Mouse (Mus musculus) small intestine, adult 2 months (tissue): ENCODE results near the gene Smurf2.

Experiments
- CTCF ChIP-seq: fragments of 200-500 bp; IDR thresholded peaks from 2 replicates; pipeline ENCODE4 v1.5.1; 2012; ENCODE audit warnings: low read depth, mild to moderate bottlenecking, control low read depth, inconsistent platforms, low read length, moderate library complexity, mixed read lengths; ENCODE audit not compliant: insufficient replicate concordance, insufficient read length; ENCODE audit errors: extremely low read depth
- POLR2A ChIP-seq: fragments of 200-500 bp; IDR thresholded peaks from 2 replicates; pipeline ENCODE4 v1.6.1; 2012; ENCODE audit warnings: low read depth, mild to moderate bottlenecking, control low read depth, inconsistent platforms, low read length, moderate library complexity

GRCm38 (mm10) chr11:106930366-106930765 lies 9.9 kb upstream of the Smurf2 start:
- TF ChIP-seq POLR2A, result no peak
- TF ChIP-seq CTCF, result no peak
